Mouse (Mus musculus): Measurements from ENCODE around the gene Vmn1r185. TPM values are rescaled to one million over a fixed set of nuclear protein-coding genes. Genes with fewer than 3 reads are reported as not detected.
"Not testable (repeated sequence)": the region's sequence is repeated elsewhere in the genome, so short reads cannot be mapped to it uniquely, and the experiment has no call there.

Vmn1r185 gene
- total RNA-seq (2021) = not detected
- long read RNA-seq, experiment 1 = 0 reads
- long read RNA-seq, experiment 2 = 0 reads

- DNase-seq; intact Hi-C loops (cut with DNase I; ENCODE audit: low total_unique reads): not testable (repeated sequence)
These were observed at the start of gene Vmn1r185 for GRCm38 (mm10) chr7:26618364-26618763. Gene Vmn1r185, minus strand, starts transcription at chr7:26618464.

- intact Hi-C loops (cut with DNase I; ENCODE audit: low total_unique reads); DNase-seq: not testable (repeated sequence)
These were observed 49.2 kb upstream of the Vmn1r185 start for GRCm38 (mm10) chr7:26667466-26667865.

GRCm38 (mm10) chr7:26666011-26666410, 47.7 kb upstream of the Vmn1r185 start:
- intact Hi-C loops (cut with DNase I; ENCODE audit: low total_unique reads) = no loop called here
- DNase-seq = no peak

GRCm38 (mm10) chr7:26589774-26590173, 28.5 kb downstream of the Vmn1r185 start:
- no peak for DNase-seq
- intact Hi-C loops (cut with DNase I; ENCODE audit: low total_unique reads) = no loop called here

- DNase-seq = no peak
- intact Hi-C loops (cut with DNase I; ENCODE audit: low total_unique reads) = no loop called here
These were observed 29.2 kb downstream of the Vmn1r185 start for GRCm38 (mm10) chr7:26589077-26589476.

Other genes starting within 250 kb of the Vmn1r185 start
- not detected for gene Nlrp9c, start 214.8 kb downstream of the Vmn1r185 start, total RNA-seq (2021)
- not detected for gene Nlrp4a, start 183.4 kb downstream of the Vmn1r185 start, total RNA-seq (2021)
- gene Nlrp9a, start 83.4 kb downstream of the Vmn1r185 start, total RNA-seq (2021) = not detected
- gene Cyp2b23, start 68.0 kb upstream of the Vmn1r185 start, total RNA-seq (2021) = not detected
- gene Cyp2b19, start 138.7 kb upstream of the Vmn1r185 start, total RNA-seq (2021) = not detected
- gene Cyp2g1, start 190.4 kb upstream of the Vmn1r185 start, total RNA-seq (2021) = not detected
- not detected for gene Cyp2a5, start 216.8 kb upstream of the Vmn1r185 start, total RNA-seq (2021)

Data from gastrocnemius, postnatal 14 days (tissue).